Mouse (Mus musculus) kidney, embryonic 15.5 days (tissue): Measurements from ENCODE around the gene G3bp2. TPM values are rescaled to one million over a fixed set of nuclear protein-coding genes. Genes with fewer than 3 reads are reported as not detected.

Experiments used
- ATAC-seq: fragments of 200-750 bp; cut with Nextera tagmentation; replicated peaks from 2 replicates; pipeline ENCODE4 v1.8.0; 2017; ENCODE audit warnings: moderate TSS enrichment; ENCODE audit not compliant: low FRiP score
- H3K27ac ChIP-seq: fragments of 300-500 bp; sonication (generic); 2 replicates; pipeline ENCODE4 v1.5.1; 2015; ENCODE audit warnings: mild to moderate bottlenecking, inconsistent platforms
- H3K27me3 ChIP-seq: fragments of 300-500 bp; sonication (generic); 2 replicates; pipeline ENCODE4 v1.6.1; 2015; ENCODE audit warnings: inconsistent platforms
- H3K36me3 ChIP-seq: fragments of 300-500 bp; sonication (generic); 2 replicates; pipeline ENCODE4 v1.6.1; 2015; ENCODE audit warnings: inconsistent platforms
- H3K4me1 ChIP-seq: fragments of 300-500 bp; sonication (generic); 2 replicates; pipeline ENCODE4 v1.6.1; 2015; ENCODE audit warnings: inconsistent platforms
- H3K4me2 ChIP-seq: fragments of 300-500 bp; sonication (generic); 2 replicates; pipeline ENCODE4 v1.6.1; 2015; ENCODE audit warnings: moderate library complexity, mild to moderate bottlenecking, inconsistent platforms
- H3K4me3 ChIP-seq: fragments of 300-500 bp; sonication (generic); replicated peaks from 2 replicates; pipeline ENCODE4 v1.5.1; 2015; ENCODE audit warnings: mild to moderate bottlenecking, inconsistent platforms
- H3K9ac ChIP-seq: fragments of 300-500 bp; sonication (generic); 2 replicates; pipeline ENCODE4 v1.6.1; 2015; ENCODE audit warnings: mild to moderate bottlenecking, inconsistent platforms
- H3K9me3 ChIP-seq: fragments of 300-500 bp; sonication (generic); replicated peaks from 2 replicates; pipeline ENCODE4 v1.6.1; 2016; ENCODE audit warnings: inconsistent platforms
- WGBS: fragments of 180-500 bp; shearing (Covaris S2); methylation state at CpG from one replicate; pipeline ENCODE4 v1.1.7; 2015; ENCODE audit warnings: mixed read lengths; 5-methylcytosine and 5-hydroxymethylcytosine counted together
- polyA plus RNA-seq: library from polyadenylated mRNA; unstranded; fragments of >200 nt; fragmentation: Nextera tagmentation; extraction: Ambion mirVana; gene quantifications from 2 replicates; pipeline ENCODE4 v1.2.1, GENCODE M21; 2015

The G3bp2 gene
- polyA plus RNA-seq, 1 experiment from 2014 or later, result 191 TPM

- no peak for ATAC-seq
- H3K27ac ChIP-seq, result no peak overlapping the region
- H3K4me2 ChIP-seq, result no peak overlapping the region
- no peaks in the 10 kb centered on the region for H3K9me3 ChIP-seq
- no peak overlapping the region for H3K4me3 ChIP-seq
- no peak overlapping the region for H3K9ac ChIP-seq
- H3K36me3 ChIP-seq, result no peaks in the 10 kb centered on the region
- 92% methylated on average over 6 of the region's 6 CpGs for WGBS
- no peaks in the 10 kb centered on the region for H3K27me3 ChIP-seq
- H3K4me1 ChIP-seq, result peaks cover 10% of the 10 kb centered on the region
These were observed 30.7 kb upstream of the G3bp2 start for GRCm38 (mm10) chr5:92114223-92114622.

GRCm38 (mm10) chr5:92113484-92113883 is 30.0 kb upstream of the G3bp2 start:
- Histone ChIP-seq H3K27ac (no peak overlapping the region), H3K4me1 (peaks cover 10% of the 10 kb centered on the region), H3K27me3 (no peaks in the 10 kb centered on the region), H3K9me3 (no peaks in the 10 kb centered on the region), H3K9ac (no peak overlapping the region), H3K4me3 (no peak overlapping the region), H3K4me2 (no peak overlapping the region), H3K36me3 (no peaks in the 10 kb centered on the region)
- 90% methylated on average over 7 of the region's 7 CpGs for WGBS
- no peak for ATAC-seq

GRCm38 (mm10) chr5:92112585-92112984 is 29.1 kb upstream of the G3bp2 start:
- WGBS, result 1% methylated on average over 10 of the region's 10 CpGs
- Histone ChIP-seq H3K4me3 (peak overlapping the region; percentile 30), H3K27ac (0 out of 2 replicates have a peak overlapping the region, but pooled peaks have one; percentile 45), H3K9me3 (no peaks in the 10 kb centered on the region), H3K4me2 (peak overlapping the region; percentile 57), H3K9ac (peak overlapping the region; percentile 27; the same call in 1 of the 2 replicates), H3K4me1 (peaks cover 10% of the 10 kb centered on the region), H3K36me3 (no peaks in the 10 kb centered on the region), H3K27me3 (no peaks in the 10 kb centered on the region)
- 0 out of 2 replicates have a peak, but pooled peaks have one; percentile 12 for ATAC-seq

GRCm38 (mm10) chr5:92112175-92112574 is 28.7 kb upstream of the G3bp2 start:
- H3K27ac ChIP-seq, result no peak overlapping the region
- peak overlapping the region; percentile 30 for H3K4me3 ChIP-seq
- no peak for ATAC-seq
- no peaks in the 10 kb centered on the region for H3K36me3 ChIP-seq
- 0 out of 2 replicates have a peak overlapping the region, but pooled peaks have one; percentile 27 for H3K9ac ChIP-seq
- H3K27me3 ChIP-seq, result no peaks in the 10 kb centered on the region
- 11% methylated on average over 6 of the region's 6 CpGs for WGBS
- peak overlapping the region; percentile 57 for H3K4me2 ChIP-seq
- no peaks in the 10 kb centered on the region for H3K9me3 ChIP-seq
- peaks cover 10% of the 10 kb centered on the region for H3K4me1 ChIP-seq

- Histone ChIP-seq H3K9me3 (no peaks in the 10 kb centered on the region), H3K27me3 (no peaks in the 10 kb centered on the region), H3K36me3 (no peaks in the 10 kb centered on the region), H3K4me3 (no peak overlapping the region), H3K4me2 (no peak overlapping the region), H3K27ac (no peak overlapping the region), H3K9ac (no peak overlapping the region), H3K4me1 (peaks cover 18% of the 10 kb centered on the region)
- no peak for ATAC-seq
- WGBS, result 91% methylated on average over 5 of the region's 5 CpGs
These were observed 27.4 kb upstream of the G3bp2 start for GRCm38 (mm10) chr5:92110818-92111355.

- no peak for ATAC-seq
- Histone ChIP-seq H3K4me2 (no peak overlapping the region), H3K4me1 (peaks cover 23% of the 10 kb centered on the region), H3K9ac (no peak overlapping the region), H3K36me3 (no peaks in the 10 kb centered on the region), H3K27ac (no peak overlapping the region), H3K4me3 (no peak overlapping the region), H3K9me3 (no peaks in the 10 kb centered on the region), H3K27me3 (no peaks in the 10 kb centered on the region)
- 84% methylated on average over 4 of the region's 4 CpGs for WGBS
These were observed 23.8 kb upstream of the G3bp2 start for GRCm38 (mm10) chr5:92107282-92107681.

DNA sequence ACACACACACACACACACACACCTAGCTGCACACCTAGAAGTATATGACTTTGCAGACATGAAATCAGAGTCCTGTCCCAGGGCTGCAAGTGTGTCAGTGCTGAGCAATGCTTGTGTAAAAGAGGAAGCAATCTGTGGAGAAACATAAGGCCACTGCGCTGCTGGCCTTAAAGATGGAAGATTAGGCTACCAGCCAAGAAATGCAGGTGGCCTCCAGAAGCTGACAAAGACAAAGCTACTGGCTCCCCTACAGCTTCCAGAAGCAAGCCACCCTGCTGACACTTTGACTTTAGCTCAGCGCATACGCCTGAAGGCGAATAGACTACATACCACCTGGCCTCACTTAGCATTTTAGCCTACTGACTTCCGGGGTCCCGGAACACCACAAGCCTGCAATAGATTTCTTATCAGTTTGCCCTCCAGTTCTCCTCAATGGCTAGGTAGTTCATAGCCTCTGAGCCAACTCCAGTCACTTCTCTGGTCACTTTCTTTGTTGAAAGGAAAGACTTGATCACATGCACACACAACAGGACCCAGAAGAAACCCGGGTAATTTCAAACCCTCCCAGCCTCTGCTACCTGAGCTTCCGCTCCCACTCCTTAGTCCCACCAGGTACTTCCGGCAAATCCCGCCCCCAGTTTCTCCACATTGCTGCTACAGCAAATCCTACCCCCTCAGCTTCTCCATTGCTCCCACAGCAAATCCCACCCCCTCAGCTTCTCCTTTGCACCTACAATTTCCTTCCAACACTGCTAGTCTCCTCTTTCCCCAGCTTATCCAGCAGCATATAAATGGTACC is 23.0 kb upstream of the G3bp2 start:
- Histone ChIP-seq H3K36me3 (no peaks in the 10 kb centered on the region), H3K4me2 (no peak overlapping the region), H3K27ac (no peak overlapping the region), H3K27me3 (no peaks in the 10 kb centered on the region), H3K4me1 (peaks cover 20% of the 10 kb centered on the region; the same call in 1 of the 2 replicates), H3K9me3 (no peaks in the 10 kb centered on the region), H3K9ac (no peak overlapping the region), H3K4me3 (no peak overlapping the region)
- ATAC-seq, result 0 out of 2 replicates have a peak, but pooled peaks have one; percentile 40
- 51% methylated on average over 10 of the region's 10 CpGs for WGBS

DNA sequence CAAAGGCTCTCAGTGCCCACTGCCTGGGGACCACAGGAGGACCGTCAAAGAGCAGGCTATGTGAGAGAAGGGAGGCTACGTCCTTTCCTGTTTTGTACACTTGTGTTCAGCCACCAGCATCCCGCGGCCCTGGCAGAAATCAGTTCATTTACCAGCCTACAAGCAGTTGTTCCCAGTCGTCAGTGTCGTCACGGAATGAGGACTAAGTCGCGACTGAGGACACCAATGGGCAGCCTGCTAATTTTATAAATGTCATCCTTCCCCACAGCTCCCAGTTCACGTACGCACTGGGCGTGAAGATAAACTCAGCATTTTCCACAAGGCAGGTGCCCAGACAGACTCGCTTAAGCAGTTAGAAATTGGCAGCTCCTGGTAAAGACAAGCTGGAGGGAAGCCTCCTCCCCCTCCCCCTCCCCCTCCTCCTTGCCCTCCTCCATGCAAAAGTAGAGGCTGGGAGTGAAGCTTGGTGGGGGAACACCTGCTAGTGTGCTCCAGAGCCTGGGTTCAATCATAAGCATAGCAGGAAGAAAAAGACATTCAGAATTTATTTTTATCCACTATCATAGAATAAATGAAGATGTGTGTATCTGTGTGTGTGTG is 20.4 kb upstream of the G3bp2 start:
- no peaks in the 10 kb centered on the region for H3K27me3 ChIP-seq
- ATAC-seq, result no peak
- H3K27ac ChIP-seq, result no peak overlapping the region
- no peak overlapping the region for H3K4me2 ChIP-seq
- H3K9ac ChIP-seq, result no peak overlapping the region
- H3K9me3 ChIP-seq, result no peaks in the 10 kb centered on the region
- no peaks in the 10 kb centered on the region for H3K36me3 ChIP-seq
- H3K4me1 ChIP-seq, result peaks cover 20% of the 10 kb centered on the region; the same call in 1 of the 2 replicates
- WGBS, result 73% methylated on average over 13 of the region's 13 CpGs
- no peak overlapping the region for H3K4me3 ChIP-seq

- no peaks in the 10 kb centered on the region for H3K9me3 ChIP-seq
- no peak overlapping the region for H3K9ac ChIP-seq
- H3K36me3 ChIP-seq, result no peaks in the 10 kb centered on the region
- peaks cover 28% of the 10 kb centered on the region for H3K4me1 ChIP-seq
- no peak overlapping the region for H3K4me3 ChIP-seq
- H3K4me2 ChIP-seq, result no peak overlapping the region
- no peak overlapping the region for H3K27ac ChIP-seq
- no peak for ATAC-seq
- 27% methylated on average over 6 of the region's 6 CpGs for WGBS
- no peaks in the 10 kb centered on the region for H3K27me3 ChIP-seq
These were observed 19.5 kb upstream of the G3bp2 start for GRCm38 (mm10) chr5:92103062-92103461.

GRCm38 (mm10) chr5:92101601-92102000 is 18.1 kb upstream of the G3bp2 start:
- WGBS, result 87% methylated on average over 8 of the region's 8 CpGs
- H3K9ac ChIP-seq, result no peak overlapping the region
- no peak overlapping the region for H3K4me3 ChIP-seq
- no peaks in the 10 kb centered on the region for H3K9me3 ChIP-seq
- H3K27ac ChIP-seq, result no peak overlapping the region
- no peak for ATAC-seq
- H3K36me3 ChIP-seq, result no peaks in the 10 kb centered on the region
- H3K4me2 ChIP-seq, result no peak overlapping the region
- H3K4me1 ChIP-seq, result peaks cover 28% of the 10 kb centered on the region
- H3K27me3 ChIP-seq, result no peaks in the 10 kb centered on the region

DNA sequence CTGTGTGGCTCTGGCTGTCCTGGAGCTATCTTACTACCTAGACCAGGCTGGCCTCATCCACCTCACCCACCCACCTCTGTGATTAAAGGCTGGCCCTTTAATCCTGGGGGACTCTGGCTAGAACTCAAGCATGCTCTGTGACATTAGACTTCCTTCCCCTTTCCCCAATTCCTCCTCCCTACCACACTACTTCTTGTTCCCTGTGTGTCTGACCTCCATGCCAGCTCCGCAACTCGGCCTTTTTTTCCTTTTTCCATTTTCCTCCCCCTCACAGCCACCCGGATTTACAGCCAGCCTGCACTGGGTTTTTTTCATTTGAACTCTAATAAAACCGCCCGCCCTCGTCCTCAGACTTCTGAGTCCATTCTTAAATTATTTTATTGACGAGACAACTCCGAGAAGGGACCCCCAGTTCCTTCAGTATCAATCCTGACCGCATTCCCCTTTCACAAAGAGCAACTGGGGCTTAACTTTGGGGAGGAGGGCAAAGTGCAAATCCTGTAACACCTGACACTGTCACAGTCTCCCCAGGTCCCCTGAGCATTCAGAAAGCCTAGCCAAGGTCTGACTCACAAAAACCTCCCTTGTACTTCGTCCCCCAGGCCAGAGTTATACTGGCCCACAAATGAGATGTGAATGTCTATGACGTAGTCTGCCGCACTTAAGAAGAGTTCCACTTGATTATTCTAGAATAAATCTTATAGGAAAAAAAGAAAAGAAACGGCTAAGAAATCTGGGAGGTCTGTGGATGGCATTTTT is 15.0 kb upstream of the G3bp2 start:
- Histone ChIP-seq H3K4me2 (no peak overlapping the region), H3K9me3 (no peaks in the 10 kb centered on the region), H3K9ac (no peak overlapping the region), H3K36me3 (no peaks in the 10 kb centered on the region), H3K27me3 (no peaks in the 10 kb centered on the region), H3K27ac (no peak overlapping the region), H3K4me1 (peaks cover 22% of the 10 kb centered on the region), H3K4me3 (no peak overlapping the region)
- 0 out of 2 replicates have a peak, but pooled peaks have one; percentile 26 for ATAC-seq
- WGBS, result 26% methylated on average over 13 of the region's 13 CpGs
